Mouse (Mus musculus) layer of hippocampus, adult 18-20 months (tissue): ENCODE results near the gene Tex35. TPM values are rescaled to one million over a fixed set of nuclear protein-coding genes. Genes with fewer than 3 reads are reported as not detected.

Experiments used
- DNase-seq, 2 experiments: peaks; one replicate each; pipeline ENCODE4 v3.0.0; 2022; ENCODE audit warnings: low spot score in 2 of 2
- long read RNA-seq: library from polyadenylated mRNA; stranded (forward); transcript quantifications from one replicate; pipeline ENCODE4 v2.0.0, GENCODE M21; 2021
- total RNA-seq, 2 experiments: library from RNA; stranded (reverse); gene quantifications; 2 replicates each; pipeline ENCODE4 v1.2.3; 2021

Tex35 gene
- not detected for total RNA-seq
- long read RNA-seq, partial matches to known transcripts: 0 of 1 reads
- long read RNA-seq, other reads (novel, unspliced or antisense): 1 of 1 reads

DNA sequence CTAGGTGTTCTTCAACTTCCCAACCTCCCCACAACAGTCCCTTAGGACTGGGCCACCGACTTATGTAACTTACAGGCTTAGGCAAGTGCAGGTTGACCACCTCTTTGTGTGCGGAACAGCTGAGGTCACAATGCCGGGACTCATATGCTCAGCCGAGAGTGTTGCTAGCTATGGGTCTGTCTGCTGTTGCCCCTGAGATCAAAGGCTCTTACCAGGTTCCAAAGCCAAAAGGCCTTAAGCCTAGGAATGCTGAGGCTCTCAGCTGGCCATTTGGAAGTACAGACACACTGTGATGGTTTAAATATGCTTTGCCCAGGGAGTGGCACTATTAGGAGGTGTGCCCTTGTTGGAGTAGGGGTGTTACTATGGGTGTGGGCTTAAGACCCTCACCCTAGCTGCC is at the start of gene Tex35:
Gene Tex35, minus strand, starts transcription at position 101 of the 400 bp plus-strand sequence.
- DNase-seq: no peak

DNA sequence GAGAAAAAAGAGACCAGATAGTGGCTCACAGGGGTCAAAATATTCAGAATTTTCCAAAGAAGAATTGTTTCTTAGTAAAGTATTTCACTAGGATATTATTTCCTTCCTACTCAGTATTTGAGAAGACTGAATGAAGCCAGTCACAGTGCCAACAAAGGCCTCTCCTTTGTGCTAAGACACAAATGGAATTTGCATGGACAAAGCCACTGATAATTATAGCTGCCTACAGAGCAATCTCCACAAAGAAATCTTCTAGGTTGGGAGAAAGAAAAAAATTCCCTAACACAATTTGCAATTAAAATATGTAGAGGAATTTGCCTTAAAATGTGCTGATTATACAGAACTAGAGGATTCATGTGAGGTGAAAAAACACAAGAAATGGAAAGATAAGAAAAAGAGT is 45.3 kb upstream of the Tex35 start:
- no peak for DNase-seq

DNA sequence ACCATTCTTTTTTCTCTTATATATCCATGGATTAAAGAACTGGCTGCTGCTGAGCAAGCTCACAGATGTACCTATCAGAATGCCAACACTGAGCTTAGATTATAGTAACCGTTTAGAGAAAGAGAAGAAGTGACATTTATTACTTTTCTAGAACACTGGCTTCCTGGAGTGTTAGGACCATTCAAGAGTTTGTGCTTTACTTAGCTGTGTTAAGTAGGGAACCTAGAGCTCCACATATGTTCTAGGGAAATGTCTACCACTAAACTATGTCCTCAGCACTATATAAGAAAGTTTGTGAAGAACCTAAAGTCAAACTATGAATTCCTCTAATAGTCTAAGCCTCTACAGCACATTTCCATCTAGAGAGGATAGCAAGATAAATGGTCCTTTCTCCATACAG is 41.6 kb upstream of the Tex35 start:
- DNase-seq: no peak

DNA sequence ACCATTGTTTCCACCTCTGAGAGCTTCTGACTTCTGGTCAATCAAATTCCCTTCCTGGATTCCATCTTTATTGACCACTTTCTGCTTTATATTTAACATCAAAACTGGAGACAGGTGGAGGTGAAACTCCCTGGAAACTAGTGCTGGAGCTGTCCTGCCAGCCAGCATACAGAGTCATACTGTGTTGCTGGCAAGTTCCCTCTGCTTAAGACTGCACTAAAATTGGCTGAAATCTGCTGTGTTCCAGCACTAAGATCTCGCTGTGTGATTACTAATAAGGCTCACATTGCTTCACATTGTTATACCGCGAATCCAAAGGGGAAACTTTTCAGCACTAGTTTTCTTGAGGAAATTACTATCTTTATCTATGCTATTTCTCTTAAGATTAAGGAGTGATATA is 36.1 kb upstream of the Tex35 start:
- DNase-seq: no peak

DNA sequence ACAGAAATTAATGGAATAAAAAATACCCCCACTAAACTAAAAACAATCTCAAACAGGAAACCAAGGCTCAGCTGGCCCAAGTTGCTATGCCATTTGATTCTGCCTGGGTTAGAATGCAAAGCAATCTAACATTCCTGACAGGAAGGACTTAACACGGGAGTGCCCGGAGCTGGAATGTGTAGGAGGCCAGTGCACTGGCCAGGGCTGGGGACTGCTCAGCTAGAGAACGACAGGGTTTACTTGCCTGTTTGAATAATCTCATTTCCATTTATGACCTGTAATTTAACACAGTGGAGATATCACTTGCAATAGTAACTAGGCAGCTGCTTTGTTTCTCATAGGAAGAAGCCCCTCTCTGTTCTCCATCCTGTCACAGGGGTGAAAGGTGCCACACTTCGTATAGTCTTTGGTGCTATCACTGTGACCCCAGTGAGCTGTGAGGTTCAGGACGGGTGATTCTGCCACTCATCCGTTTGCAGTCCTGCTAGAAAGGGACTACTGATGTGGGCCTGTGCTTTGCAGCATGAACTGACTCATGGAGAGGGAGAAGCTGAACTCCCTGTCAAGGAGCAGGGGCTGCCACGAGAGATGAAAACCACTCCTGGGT is 34.9 kb upstream of the Tex35 start:
- no peak for DNase-seq

DNA sequence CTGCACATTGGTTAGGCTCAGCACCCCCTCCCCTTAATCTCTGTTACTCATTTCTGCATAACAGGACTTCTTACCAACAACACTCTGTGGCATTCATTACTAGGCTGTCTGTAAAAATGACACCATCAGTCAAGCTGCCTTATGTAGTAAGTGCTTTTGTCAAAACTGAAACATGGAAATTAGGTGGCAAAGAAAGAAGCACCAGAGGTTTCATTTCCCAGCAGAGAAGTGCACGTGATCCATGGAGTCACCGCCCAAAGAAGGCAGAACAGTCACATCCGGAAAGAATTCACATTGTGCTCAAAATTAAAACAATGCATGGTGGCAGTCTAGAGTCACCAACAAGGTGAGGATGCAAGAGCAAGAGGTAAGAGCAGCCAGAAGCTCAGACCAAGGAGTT is 32.5 kb upstream of the Tex35 start:
- DNase-seq: no peak

DNA sequence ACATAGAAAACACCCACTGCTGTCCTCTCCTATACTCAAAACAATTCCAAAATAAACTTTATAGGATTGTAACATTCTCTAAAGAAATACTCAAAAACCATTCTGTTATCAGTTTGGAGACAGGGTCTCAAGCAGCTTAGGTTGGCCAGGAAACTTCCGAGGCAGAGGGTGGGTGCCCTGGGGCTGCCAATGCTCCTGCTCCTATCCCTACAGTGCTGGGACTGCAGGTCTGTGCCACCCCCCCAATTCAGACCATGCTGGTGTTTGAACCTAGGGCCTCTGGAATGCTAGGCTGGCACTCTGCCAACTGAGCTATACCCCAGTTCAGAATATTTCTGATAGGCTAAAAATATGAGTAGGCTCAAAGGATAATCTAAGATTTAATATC is 29.4 kb upstream of the Tex35 start:
- DNase-seq: no peak

DNA sequence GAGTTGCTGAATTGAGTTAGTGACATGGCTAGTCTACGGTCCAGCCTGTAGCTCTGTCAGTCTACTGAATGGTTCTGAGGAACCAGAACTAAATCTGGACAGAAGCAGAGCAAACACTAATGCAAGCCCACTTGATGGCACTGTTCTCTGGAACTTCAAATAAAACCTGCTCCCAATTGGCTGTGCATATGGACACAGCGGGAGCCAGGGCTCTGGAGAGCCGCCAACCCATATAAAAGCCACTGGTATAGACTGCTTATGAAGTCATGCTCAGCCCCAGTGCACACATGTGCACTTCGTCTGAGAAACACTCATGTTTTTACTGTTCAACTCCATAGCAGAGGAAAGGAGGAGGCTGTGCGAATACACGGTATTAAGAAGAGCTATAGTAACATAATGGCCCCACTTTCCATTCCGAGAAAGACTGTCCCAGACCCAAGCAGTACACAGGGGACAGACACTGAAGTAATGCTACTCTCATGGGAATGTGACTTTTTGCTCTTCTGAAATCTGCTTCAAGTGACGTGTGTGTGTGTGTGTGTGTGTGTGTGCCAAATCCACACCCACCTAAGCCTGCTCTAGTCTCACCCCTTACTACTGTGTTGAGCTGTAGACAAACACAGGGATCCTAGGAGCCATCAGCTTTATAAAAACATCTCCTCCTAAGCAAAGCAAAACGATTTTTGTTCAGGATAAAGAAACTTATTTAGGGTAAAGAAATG is 28.8 kb upstream of the Tex35 start:
- peak; percentile 13 to 50 for DNase-seq

DNA sequence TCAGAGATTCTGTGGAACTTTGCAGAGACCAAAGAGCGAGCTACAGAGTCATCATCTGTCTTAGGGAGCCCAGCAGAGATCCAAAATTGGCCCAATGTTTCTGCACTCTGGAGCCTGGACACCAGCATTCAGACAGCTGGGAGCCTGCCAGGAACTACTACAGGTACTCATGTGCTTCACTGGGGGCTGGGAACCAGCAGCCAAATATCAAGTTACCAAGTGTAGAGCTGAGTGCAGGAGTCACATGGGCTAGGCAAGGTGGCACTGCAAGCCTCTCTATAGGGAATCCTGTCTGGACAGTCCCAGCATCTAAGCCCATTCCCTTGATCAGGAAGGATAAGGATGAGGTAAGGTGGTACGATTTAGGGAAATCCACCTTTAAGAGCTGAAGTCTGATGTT is 19.7 kb upstream of the Tex35 start:
- no peak for DNase-seq

DNA sequence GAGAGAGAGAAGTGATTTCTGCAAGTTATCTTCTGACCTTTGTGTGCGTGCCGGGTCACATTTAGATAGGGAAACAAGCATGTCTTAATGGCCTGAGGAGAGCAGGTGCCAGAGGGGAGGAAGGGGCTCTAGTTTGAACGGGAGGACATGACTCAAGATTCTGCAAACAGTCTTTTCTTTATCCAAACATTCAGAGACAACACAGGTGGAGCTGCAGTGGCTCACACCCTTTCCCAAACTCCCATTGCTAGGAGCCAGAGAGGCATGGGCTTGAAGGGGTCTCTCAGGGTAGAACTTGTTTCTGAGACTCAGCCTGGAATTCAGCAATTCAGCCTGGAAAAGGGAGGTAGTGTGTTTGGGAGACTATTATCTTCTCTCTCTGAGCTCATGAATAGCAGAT is 15.4 kb upstream of the Tex35 start:
- no peak for DNase-seq

DNA sequence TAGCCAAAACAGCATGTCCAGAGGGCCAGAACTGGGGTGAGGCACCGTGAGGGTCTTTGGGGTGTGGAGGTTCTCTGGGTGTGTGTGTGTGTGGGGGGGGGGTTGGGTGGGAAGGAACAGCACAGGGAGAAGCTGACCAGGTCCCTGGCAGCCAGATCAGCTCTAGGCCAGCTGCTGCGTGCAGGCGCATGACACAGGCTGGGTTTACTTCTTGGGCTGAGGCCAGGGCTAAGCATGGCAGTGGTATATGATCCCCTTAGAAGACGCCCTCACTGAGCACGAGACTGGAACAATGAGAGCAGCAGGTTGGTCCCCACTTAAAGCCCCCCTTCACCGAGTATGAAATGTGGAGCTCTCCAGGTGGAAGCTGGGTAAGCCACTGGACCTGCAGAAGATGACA is 10.7 kb upstream of the Tex35 start:
- no peak for DNase-seq

DNA sequence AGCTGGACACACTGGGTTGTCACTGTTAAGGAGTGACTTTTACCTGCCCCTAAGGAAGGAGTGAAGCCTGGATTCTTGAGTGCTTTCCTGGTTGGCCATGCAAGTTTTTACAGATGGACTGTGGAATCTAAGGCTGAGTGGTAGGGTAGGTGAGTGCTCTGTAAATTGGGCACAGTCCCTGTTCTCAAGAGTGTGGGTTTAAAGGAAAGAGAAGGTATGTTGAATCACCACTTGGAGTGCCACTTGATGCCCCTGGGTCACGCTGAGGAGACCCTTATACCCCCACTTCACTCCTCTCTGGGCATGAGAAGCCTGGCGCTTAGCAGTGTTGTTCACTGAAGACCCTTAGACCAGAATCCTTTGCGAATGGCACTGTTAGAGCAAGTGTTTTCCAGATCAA is 9.0 kb upstream of the Tex35 start:
- no peak for DNase-seq

DNA sequence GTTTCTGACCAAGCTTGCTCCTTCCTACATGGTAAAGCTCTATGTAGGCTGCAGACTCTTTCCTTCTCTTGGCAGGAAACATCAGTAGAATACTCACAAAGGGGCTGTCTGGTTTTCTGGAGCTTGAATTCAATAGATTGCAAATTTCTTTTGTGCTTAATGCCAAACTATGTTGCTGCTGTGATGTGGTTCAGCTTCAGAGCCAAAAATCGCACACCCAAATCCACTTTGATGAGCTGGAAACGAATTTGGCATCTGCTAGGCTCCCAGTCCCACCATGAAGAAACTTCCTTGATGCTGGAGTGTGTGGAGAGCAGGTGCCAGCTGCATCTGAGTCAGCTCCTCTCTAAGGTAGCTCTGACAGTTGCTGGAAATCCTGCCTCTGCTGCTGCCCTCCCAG is 6.0 kb upstream of the Tex35 start:
- peak in 1 of 2 experiments; percentile 8 for DNase-seq

DNA sequence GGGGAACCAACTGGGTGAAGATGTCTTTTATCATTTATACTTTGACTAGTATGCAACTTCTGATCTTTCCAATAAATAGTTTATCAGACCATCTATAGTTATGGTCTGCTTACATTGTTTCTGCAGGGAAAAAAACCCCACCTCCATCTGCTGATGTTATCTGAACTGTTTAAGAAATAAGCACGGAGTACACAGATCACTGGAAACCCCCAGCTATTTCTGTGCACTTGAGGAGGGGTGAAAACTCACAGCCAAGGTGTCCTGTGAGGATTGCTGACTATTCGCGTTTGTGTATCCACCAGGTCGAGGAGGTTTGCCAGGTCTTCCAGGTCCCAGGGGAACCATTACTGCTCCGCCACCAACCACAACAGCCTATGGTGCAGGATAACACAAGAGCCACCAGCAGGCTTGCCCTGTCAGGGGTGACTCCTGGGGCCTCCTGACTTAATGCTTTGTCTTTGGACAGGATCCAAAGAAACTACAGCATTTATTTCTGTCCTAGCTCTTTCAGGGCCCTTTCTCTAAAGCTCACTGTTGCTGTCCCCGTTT is 1.9 kb upstream of the Tex35 start:
- DNase-seq: no peak

DNA sequence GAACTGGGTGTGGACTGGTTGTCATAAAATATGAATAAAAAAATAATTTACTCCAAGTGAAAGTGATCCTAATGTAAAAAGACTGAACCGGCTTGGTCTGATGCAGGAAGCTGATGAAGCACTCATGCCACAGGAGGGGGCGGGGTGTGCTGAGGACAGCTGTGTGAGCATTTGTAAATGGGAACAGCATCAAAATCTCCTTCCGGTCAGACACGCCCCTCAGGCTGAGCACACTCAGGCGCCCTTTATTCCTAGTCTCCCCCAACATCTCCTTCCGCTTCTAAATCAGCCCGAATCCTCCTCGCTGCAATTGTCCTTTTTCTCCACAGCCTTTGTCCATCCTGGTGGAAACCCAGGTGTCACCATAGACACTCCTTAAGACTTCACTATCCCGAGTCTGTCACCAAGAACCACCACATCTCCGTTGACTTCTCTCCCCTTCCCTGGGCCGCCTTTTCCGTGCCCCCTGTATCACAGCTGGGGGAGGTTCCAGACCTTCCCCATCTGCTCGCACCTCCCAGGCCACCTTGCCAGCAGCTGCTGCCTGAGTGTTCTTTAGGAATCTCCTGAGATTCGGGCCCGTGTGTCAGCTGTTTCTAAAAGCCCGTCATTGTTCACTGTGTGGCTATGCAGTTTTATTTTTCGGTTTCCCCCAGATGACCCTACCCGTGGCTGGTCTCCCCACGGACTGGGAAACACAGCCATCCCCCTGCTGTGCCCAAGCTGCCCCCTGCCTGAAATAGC is 7.2 kb downstream of the Tex35 start:
- peak in 1 of 2 experiments; percentile 33 for DNase-seq

DNA sequence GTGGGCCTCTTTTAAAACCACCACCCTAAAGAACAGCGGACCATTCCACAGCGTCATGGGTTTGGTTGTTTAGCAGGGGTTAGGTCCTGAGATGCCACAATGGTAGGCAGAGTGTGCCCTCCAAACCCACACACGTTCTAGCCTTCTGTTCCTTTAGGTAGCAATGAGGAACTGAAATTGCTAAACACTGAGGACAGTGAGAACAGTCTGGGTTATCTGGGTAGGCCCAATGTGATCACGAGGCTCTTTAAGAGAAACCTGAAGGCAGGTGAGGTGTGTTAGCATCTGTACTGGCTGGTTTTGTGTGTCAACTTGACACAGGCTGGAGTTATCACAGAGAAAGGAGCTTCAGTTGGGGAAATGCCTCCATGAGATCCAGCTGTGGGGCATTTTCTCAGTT is 12.9 kb downstream of the Tex35 start:
- DNase-seq: no peak

DNA sequence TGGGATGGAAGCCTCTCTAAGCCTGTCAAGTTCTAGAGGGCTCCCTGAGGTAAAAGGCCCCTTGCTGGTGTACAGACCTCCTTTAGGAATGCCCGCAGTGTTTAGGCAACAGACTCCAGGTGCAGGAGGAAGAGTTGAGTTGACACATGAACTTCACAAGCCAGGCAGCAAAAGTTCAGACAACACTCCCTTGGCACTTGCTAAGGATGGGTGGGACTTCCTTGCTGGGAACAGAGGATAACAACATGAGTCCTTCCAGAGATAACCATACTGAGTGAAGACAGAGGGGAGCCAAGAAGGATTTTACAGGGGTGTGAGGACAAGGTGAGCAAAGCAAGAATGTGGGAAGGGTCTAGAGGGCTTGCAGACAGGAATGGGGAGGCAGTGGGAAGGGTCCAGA is 15.9 kb downstream of the Tex35 start:
- no peak for DNase-seq

DNA sequence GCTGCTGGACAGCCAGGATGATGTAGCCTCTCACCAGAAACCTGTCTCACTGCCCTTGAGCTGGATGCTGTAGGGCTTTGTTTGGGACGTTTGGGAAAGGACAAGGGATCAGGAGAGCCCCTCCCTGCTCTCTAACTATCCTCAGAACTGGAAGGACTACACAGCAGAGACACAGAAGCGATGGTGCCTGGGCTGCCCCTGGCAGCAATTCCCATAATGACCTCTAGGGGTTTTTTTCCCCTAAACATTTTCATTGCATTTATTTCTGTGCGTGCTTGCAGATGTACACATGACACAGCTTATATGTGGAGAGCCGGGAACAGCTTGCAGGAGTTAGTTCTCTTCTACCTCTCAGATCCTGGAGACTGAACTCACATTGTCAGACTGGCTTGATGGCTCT is 16.3 kb downstream of the Tex35 start:
- DNase-seq: no peak

DNA sequence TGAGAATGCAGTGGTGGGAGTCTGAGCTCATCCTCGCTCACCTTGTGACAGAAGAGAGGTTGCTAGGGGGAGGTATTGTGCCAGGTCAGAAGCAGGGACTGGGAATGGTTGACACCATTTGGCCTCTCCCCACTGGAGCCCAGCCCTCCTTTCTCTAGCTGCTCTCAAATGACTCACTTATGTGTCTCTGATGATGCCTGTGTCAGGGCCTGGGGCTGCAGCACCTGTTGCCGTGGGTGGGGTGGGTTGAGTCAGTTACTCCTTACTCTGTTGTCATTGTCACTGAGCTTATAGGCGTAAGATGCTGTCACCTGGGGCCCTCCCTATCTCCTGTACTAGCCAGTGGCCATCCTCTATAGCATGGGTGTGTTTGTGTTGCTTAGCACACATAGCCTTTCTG is 17.6 kb downstream of the Tex35 start:
- no peak for DNase-seq

DNA sequence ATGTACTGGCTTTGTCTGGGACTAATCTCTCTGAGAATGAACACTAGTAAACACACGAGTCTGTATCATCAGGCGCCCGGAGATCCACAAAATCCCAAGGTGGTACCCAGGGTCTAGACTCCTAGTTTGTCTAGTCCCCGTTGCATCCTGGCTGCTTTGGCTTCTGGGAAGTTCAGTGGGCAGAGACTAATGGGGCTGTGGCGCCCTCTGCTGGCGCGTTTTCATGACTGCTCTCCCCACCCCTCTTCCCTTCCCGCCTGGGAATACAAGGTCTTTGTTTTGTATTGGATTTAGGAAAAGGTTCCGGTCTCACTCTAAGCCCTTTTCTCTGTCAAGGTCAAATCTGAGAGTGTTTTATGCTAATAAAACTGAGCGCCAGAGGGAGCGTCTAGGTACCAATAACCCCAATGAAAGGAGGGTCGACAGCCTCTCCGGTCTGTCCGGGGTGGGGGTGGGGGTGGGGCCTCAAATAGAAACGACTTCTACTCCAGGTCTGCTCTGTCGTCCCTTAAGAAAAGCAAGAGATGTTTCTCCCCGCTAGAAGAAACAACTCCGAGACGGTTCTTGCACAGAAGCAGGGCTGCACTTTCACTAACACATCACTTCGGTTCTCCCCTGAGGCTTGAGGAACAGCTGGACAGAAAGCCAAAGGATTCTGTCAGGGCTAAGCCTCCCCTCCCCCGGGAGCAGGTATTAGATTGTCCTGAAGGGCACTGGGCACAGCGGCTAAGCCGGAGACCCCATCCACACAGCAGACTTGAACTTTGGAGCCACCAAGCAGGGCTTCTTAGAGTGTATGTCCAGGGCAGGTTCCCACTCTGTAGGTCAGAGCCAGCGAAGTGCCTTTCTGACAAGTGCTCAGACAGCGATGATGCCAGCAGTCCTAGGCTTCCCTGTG is 22.1 kb downstream of the Tex35 start:
- peak; percentile 38 to 70 for DNase-seq

DNA sequence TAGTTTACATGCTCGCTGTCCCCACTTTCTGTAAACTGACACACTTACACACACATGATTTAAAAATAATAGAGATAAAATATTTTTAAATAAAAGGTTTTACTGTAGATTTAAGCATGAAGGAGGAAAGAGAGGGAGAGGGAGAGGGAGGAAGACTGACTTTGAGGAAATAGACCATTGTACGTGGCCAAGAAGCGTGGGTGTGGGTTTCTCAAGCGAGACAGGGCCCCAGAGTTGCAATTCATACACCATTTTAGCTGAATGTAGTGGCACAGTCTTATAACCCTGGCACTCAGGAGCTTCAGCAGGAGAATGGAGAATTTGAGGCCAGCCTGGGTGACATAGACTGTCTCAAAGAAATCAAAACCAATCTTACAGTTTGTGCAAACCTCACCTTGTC is 25.5 kb downstream of the Tex35 start:
- no peak for DNase-seq
